Mouse (Mus musculus): ENCODE measurements around the gene Atp6v0b.

The Atp6v0b gene

GRCm38 (mm10) chr4:117908834-117909453 lies 21.8 kb upstream of the Atp6v0b start:
- DNase-seq (ENCODE audit: low read depth) = no peak

- DNase-seq (ENCODE audit: low read depth) = no peak
Observed at GRCm38 (mm10) chr4:117906196-117906595, 19.1 kb upstream of the Atp6v0b start.

GRCm38 (mm10) chr4:117904761-117905160 lies 17.6 kb upstream of the Atp6v0b start:
- DNase-seq (ENCODE audit: low read depth) = no peak

- DNase-seq (ENCODE audit: low read depth) = no peak
Observed at GRCm38 (mm10) chr4:117904094-117904493, 17.0 kb upstream of the Atp6v0b start.

- no peak for DNase-seq (ENCODE audit: low read depth)
Observed at GRCm38 (mm10) chr4:117898111-117898510, 11.0 kb upstream of the Atp6v0b start.

GRCm38 (mm10) chr4:117896031-117896430 lies 8.9 kb upstream of the Atp6v0b start:
- DNase-seq (ENCODE audit: low read depth) = no peak

- no peak for DNase-seq (ENCODE audit: low read depth)
Observed at GRCm38 (mm10) chr4:117895339-117895738, 8.2 kb upstream of the Atp6v0b start.

DNA sequence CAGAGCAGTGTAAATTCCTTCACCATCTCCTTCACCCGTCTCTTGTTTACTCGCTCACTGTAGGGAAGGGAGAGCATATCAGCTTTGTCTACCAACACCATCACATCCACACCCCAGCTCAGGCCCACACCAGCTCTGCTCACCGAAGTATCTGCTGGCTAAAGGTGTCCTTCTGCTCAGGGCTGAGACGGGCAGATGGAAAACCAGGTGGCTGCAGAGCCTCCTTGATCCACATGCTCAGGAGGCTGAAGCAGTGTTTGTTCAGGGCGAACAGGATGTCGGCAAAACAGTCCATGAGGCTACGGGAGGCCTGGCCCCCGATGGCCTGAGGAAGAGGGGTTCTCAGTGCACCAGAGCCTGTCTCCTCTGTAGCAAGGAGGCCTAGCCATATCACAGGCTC lies 7.5 kb upstream of the Atp6v0b start:
- no peak for DNase-seq (ENCODE audit: low read depth)

DNA sequence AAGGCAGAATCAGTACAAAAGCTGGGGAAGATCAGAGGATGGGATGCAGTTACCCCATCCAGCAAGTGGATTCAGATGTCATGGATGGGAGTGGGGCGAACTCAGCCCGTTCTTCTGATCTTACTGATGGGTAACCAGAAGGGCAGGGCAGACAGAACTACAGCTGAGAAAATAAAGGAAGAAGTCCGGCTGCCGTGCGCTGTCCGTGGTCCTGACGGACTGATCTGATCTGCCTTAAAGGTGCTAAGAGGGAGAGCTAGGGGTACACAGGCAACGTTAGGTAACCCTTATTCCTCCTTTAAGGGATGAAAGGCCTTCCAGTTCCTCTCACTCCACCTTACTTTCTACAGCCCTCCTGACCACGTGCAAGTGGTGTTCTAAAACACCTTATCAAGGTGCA lies 6.2 kb upstream of the Atp6v0b start:
- peak; percentile 72 for DNase-seq (ENCODE audit: low read depth)

DNA sequence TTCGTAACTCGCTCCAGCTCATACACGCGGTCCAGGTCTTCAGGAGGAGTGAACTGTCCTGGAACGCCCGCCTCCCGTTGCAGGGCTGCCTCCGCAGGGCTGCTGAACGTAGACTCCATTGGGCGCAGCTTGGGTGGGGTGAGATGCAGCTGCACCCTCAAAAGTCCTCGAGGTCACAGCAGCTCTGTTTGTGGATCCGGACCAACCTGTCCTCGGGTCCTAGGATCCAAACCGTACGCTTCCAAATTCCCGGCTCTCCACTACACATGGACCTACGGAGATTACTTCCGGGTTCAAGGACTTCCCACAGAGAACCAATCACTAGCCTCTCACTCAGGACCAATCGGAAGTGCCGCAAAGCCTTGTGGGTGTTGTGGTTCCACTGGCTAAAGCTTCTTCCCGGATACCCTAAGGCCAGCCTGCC lies 4.6 kb upstream of the Atp6v0b start, which contains the start of gene Dph2:
Dph2 (minus strand) TSS at position 295 of the 424 bp plus-strand sequence.
- DNase-seq (ENCODE audit: low read depth) = peak; percentile 92

- no peak for DNase-seq (ENCODE audit: low read depth)
Observed at GRCm38 (mm10) chr4:117890750-117891149, 3.6 kb upstream of the Atp6v0b start.

- no peak for DNase-seq (ENCODE audit: low read depth)
Observed at GRCm38 (mm10) chr4:117890031-117890430, 2.9 kb upstream of the Atp6v0b start.

GRCm38 (mm10) chr4:117889471-117889870 lies 2.3 kb upstream of the Atp6v0b start:
- DNase-seq (ENCODE audit: low read depth) = no peak

DNA sequence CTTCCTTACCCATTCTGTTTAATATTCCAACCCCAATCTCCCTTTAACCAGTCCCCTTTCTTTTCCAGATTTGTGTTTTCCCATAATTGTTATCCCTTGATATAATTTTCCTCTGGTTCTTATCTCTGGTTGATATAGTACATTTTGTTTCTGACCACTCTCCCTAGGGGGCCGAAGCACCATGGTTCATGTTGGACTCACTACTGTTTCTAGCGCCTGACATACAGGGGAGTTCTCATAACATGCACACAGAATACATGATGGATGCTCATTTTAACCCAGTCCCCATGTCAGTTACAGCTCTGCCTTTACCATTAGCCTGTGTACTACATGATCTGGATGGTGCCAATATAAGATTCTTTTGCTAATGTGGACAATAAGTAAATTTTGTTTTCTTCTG lies 787 bp upstream of the Atp6v0b start:
- no peak for DNase-seq (ENCODE audit: low read depth)

- DNase-seq (ENCODE audit: low read depth) = no peak
Observed at GRCm38 (mm10) chr4:117886644-117887043, 489 bp downstream of the Atp6v0b start.

DNA sequence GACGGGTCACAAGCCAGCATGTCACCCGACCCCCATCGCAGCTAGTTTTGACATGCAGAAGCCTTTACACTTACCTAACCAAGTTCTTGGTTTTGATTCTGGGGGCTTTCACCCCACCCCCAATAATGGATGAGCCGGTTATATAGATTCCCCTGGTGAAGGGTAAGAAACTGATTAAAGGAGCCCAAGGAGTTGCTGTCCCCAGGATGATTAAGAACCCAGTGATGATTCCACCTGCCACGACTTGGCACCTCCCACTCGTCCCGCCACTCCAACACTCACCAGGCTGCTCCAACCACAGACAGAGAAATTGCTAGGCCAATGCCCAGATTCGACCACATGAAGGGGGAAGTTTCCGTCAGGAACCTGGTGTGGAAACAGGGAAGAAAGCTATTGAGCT lies 1.1 kb downstream of the Atp6v0b start:
- no peak for DNase-seq (ENCODE audit: low read depth)

DNA sequence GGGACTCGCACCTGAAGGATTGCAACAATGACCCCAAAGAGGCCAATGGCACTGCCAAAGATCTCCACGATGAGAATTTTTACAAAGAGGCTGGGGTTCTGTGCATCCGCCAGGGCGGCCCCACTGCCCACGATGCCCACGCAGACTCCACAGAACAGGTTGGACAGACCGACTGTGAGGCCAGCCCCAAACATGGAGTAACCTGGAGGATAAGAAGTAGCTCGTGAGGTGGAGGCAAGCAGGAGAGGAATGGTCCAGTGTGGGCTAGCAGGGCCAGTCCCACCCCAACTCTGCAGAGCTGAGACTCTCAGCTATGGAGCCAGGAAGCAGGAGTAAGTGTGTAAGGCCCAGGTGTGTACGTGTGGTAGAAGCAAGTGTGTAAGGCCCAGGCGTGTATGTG lies 2.0 kb downstream of the Atp6v0b start:
- no peak for DNase-seq (ENCODE audit: low read depth)

DNA sequence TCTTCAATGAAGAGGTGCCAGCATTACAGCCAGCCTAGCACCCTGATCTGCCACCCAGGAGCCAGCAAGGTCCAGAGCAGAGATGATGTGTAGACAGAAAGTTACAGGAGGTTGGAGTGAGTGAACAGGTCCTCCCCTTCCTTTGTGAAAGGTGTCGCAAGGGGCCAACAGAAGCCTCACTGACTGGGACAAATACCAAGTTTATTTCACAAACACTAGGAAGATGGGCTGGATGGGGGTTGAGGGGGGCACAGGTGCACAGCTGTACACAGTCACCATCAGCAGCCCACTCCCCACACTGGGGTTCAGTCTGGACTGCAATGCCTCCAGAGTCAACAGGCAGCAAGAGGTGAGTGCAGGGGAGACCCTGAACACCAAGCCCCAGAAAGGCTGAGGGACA lies 3.0 kb downstream of the Atp6v0b start:
- no peak for DNase-seq (ENCODE audit: low read depth)

- peak; percentile 20 for DNase-seq (ENCODE audit: low read depth)
Observed at GRCm38 (mm10) chr4:117882701-117883691, 4.1 kb downstream of the Atp6v0b start, which contains the start of gene B4galt2. Gene B4galt2, minus strand, starts transcription at chr4:117883487.

GRCm38 (mm10) chr4:117878703-117879102 lies 8.4 kb downstream of the Atp6v0b start:
- DNase-seq (ENCODE audit: low read depth) = no peak

DNA sequence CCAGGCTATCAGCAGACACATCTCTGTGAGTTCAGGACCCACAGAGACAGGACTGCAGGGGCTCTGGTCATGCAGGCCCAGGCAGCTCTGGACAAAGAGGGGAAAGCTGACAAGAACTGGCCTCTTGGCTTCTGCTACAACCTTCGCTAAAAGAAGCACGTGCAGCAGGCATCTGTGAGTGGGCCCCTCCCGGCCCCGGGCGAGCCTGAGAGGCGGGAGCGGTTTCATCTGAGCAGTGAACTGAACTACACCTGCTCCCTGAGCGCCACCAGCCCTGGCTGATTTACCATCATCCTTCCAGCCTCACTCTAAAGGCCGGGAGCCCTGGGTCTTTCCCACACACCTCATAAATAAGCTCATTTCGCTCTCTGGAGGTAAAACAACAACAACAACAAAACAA lies 8.8 kb downstream of the Atp6v0b start:
- no peak for DNase-seq (ENCODE audit: low read depth)

DNA sequence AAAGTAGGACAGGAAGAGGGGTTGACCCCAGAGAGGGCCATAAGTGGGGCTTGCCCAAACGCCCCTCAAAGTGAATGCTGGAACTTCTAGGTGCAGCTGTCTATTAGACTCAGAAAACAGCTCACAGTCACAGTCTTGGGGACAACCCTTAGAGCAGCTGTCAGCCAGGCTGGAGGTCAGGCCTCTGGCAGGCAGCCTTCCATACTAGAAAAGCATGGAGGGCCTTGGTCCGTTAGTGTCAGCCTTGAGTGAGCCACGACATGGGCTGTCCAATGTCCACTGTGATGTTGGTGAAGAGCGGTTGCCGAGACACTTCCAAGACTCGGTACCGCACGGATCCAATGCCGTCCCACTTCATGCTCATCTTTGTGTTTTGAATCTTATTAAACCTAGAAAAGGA lies 13.5 kb downstream of the Atp6v0b start:
- DNase-seq (ENCODE audit: low read depth) = no peak

DNA sequence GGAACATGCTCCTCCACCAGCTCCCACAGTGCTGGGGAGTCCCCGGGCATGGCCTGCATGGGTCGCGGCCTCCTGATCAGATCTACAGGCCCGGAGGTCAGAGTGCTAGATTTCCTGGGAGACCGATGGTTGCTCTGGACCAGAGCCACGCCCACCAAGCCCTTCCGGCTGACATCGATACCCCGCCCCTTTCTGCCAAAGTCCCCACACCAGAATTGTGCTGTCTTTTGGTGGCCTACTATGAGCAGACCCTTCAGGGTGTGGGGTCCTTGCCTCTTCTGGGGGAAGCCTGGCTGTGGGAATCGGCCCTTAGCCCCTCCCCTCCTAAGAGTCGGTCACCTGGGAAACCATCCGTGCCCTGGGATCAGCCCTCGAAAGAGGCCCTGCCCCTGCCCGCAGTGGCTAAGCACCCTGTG lies 14.7 kb downstream of the Atp6v0b start, which contains the start of gene Ccdc24:
Ccdc24 (minus strand) TSS at position 87 of the 416 bp plus-strand sequence.
- DNase-seq (ENCODE audit: low read depth) = no peak
